Mouse (Mus musculus) adrenal gland, postnatal 25 days (tissue): ENCODE measurements around the gene Galnt6. TPM values are rescaled to one million over a fixed set of nuclear protein-coding genes. Genes with fewer than 3 reads are reported as not detected.

ENCODE experiments used
- DNase-seq: peaks from one replicate; pipeline ENCODE4 v3.0.0; 2021; ENCODE audit warnings: mixed read lengths
- total RNA-seq: library from RNA; stranded (reverse); gene quantifications from 2 replicates; pipeline ENCODE4 v1.2.3, GENCODE M21; 2021

Gene Galnt6
- total RNA-seq, 1 experiment from 2014 or later: 6.3 TPM

GRCm38 (mm10) chr15:100685255-100685654 is 43.9 kb downstream of the Galnt6 start:
- no peak for DNase-seq

- DNase-seq: no peak
Observed at GRCm38 (mm10) chr15:100684450-100684849, 44.7 kb downstream of the Galnt6 start.

GRCm38 (mm10) chr15:100683041-100683440 is 46.1 kb downstream of the Galnt6 start:
- DNase-seq: peak; percentile 68

GRCm38 (mm10) chr15:100681770-100682169 is 47.4 kb downstream of the Galnt6 start:
- DNase-seq: no peak

GRCm38 (mm10) chr15:100680381-100680780 is 48.8 kb downstream of the Galnt6 start:
- DNase-seq: no peak

- DNase-seq: no peak
Observed at GRCm38 (mm10) chr15:100679005-100679404, 50.2 kb downstream of the Galnt6 start.

- DNase-seq: no peak
Observed at GRCm38 (mm10) chr15:100678581-100678980, 50.6 kb downstream of the Galnt6 start.

GRCm38 (mm10) chr15:100677675-100678074 is 51.5 kb downstream of the Galnt6 start:
- DNase-seq: no peak

GRCm38 (mm10) chr15:100676521-100676920 is 52.7 kb downstream of the Galnt6 start:
- DNase-seq: no peak

- DNase-seq: no peak
Observed at GRCm38 (mm10) chr15:100675486-100675885, 53.7 kb downstream of the Galnt6 start.

- DNase-seq: no peak
Observed at GRCm38 (mm10) chr15:100674566-100674965, 54.6 kb downstream of the Galnt6 start.

GRCm38 (mm10) chr15:100673585-100674391 is 55.4 kb downstream of the Galnt6 start:
- no peak for DNase-seq

GRCm38 (mm10) chr15:100670833-100671232 is 58.3 kb downstream of the Galnt6 start:
- no peak for DNase-seq

GRCm38 (mm10) chr15:100670004-100670403 is 59.2 kb downstream of the Galnt6 start:
- no peak for DNase-seq

- DNase-seq: no peak
Observed at GRCm38 (mm10) chr15:100669337-100669736, 59.8 kb downstream of the Galnt6 start, which contains the start of gene Bin2. TSS of gene Bin2 (minus strand) at chr15:100669553.

GRCm38 (mm10) chr15:100667871-100668545 is 61.2 kb downstream of the Galnt6 start:
- no peak for DNase-seq

GRCm38 (mm10) chr15:100667420-100667819 is 61.8 kb downstream of the Galnt6 start:
- DNase-seq: no peak

- no peak for DNase-seq
Observed at GRCm38 (mm10) chr15:100666851-100667250, 62.3 kb downstream of the Galnt6 start.

GRCm38 (mm10) chr15:100666219-100666696 is 62.9 kb downstream of the Galnt6 start:
- DNase-seq: no peak

GRCm38 (mm10) chr15:100665411-100666218 is 63.6 kb downstream of the Galnt6 start:
- DNase-seq: no peak

- DNase-seq: no peak
Observed at GRCm38 (mm10) chr15:100664813-100665274, 64.3 kb downstream of the Galnt6 start.

GRCm38 (mm10) chr15:100660805-100661204 is 68.4 kb downstream of the Galnt6 start:
- no peak for DNase-seq
